Mouse (Mus musculus) neutrophil, adult 5-6 weeks (primary cell): Measurements from ENCODE around the gene RPS10-NUDT3. TPM values are rescaled to one million over a fixed set of nuclear protein-coding genes. Genes with fewer than 3 reads are reported as not detected.
A peak's percentile ranks its signal among the peaks of the same experiment; 100 is the strongest.

Experiments
- ATAC-seq: fragments of 151-379, 151-347 bp; 2 replicates; pipeline ENCODE4 v1.8.0; 2017; ENCODE audit warnings: mild to moderate bottlenecking, moderate TSS enrichment; ENCODE audit not compliant: insufficient number of reproducible peaks, poor library complexity, low FRiP score, severe bottlenecking; ENCODE audit errors: extremely low read depth
- total RNA-seq: library from RNA; stranded (forward); fragments of 200-1000 nt; gene quantifications from 2 replicates; pipeline ENCODE4 v1.2.3, GENCODE M21; 2017

Gene RPS10-NUDT3
- total RNA-seq, 1 experiment from 2014 or later, result 39.0 TPM

DNA sequence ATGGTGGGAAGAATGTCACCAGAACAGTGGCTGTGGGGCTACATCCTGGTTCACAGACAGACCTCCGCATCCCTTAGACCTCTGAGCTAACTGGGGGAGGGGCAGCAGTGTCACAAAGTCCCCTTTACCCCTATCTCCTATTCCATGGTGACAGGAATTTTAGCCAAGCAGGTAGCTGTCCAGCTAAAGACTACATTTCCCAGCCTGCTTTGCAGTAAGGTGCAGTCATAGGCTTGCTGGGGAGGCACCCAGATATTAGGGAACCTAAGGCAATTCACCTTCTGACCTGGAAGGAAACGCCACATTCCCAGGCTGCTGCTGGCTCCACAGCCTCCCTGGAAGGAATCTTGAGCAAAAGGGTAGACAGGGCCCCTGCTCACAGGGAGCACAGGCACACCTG lies 93.8 kb downstream of the RPS10-NUDT3 start:
- no peak for ATAC-seq

DNA sequence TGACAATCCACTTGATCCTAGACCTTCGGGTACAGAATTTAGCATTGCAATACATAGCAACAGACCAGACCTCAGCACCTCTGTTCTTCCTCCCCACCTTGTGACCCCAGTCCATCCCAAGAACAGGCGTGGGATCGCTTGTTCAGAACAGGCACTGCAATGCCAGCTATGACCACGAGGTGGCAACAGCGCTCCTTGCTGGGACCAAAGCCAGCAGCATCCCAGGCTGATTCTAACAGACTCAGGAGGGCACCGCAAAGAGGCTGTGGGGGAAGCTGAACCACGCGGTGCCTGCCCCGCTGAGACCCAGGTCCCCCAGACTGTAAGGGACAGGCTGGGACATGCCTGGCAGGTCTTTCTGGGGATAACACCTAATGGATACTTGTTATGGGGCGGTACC lies 100.3 kb downstream of the RPS10-NUDT3 start:
- ATAC-seq, result peak; percentile 94

DNA sequence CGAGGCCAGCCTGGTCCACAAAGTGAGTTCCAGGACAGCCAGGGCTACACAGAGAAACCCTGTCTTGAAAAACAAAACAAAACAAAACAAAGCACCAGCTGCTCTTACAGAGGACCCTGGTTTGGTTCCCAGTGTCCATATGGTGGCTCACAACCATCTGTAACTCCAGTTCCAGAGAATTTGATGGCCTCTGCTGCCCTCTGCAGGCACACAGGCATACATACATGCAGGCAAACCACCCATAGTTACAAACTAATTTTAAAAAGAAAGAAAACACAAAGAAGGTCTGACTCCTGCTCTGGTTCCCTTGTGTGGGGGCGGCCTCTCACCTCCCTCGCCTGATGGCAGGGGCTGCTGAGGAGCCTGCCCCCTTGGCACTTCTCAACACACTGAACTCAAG lies 101.7 kb downstream of the RPS10-NUDT3 start:
- no peak for ATAC-seq

DNA sequence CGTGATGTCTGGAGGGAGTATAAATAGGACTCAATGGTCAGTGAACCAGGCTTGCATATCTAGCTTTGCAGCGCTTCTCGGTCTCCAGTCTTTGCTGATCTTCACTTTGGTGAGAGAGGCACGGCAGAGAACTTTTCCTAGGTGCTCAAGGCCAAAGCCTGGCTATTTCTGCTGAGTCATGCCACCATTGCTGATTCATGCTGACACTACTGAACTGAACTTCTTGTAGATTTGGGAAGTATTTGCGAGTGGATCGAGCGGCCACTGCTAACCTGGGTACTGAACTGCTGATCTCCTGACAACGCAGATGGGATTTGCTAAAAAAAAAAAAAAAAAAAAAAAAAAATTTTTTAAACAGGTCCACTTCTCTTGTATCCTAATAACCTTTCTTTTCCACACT lies 102.9 kb downstream of the RPS10-NUDT3 start:
- ATAC-seq, result no peak

Other genes with a start within 250 kb of the RPS10-NUDT3 start
- gene Grm4, start 113.8 kb downstream of the RPS10-NUDT3 start, total RNA-seq, result not detected in 2 replicates
- 29.8 and 34.0 TPM in 2 replicates for gene Hmga1, start 78.7 kb downstream of the RPS10-NUDT3 start, total RNA-seq
- 26.1 and 26.2 TPM in 2 replicates for gene AI413582, start 69.5 kb downstream of the RPS10-NUDT3 start, total RNA-seq
- 81.1 and 84.1 TPM in 2 replicates for gene Nudt3, start 11.7 kb downstream of the RPS10-NUDT3 start, total RNA-seq
- 1,097 and 1,122 TPM in 2 replicates for gene Rps10, start 1.4 kb upstream of the RPS10-NUDT3 start, total RNA-seq
- 9.3 and 11.2 TPM in 2 replicates for gene Pacsin1, start 20.3 kb upstream of the RPS10-NUDT3 start, total RNA-seq
- gene Spdef, start 93.7 kb upstream of the RPS10-NUDT3 start, total RNA-seq, result not detected in 2 replicates
- 76.8 and 81.2 TPM in 2 replicates for gene D17Wsu92e, start 185.4 kb upstream of the RPS10-NUDT3 start, total RNA-seq
- gene Snrpc, start 202.9 kb upstream of the RPS10-NUDT3 start, total RNA-seq, result 74.8 and 75.6 TPM in 2 replicates
- gene Uhrf1bp1, start 221.2 kb upstream of the RPS10-NUDT3 start, total RNA-seq, result 1.4 and 1.6 TPM in 2 replicates